Mouse (Mus musculus) midbrain, embryonic 12.5 days (tissue): ENCODE measurements around the gene Thsd7a. TPM values are rescaled to one million over a fixed set of nuclear protein-coding genes. Genes with fewer than 3 reads are reported as not detected.

Experiments
- ATAC-seq: fragments of 200-750 bp; cut with Nextera tagmentation; 2 replicates; pipeline ENCODE4 v1.8.0; 2017; ENCODE audit warnings: low read depth, moderate TSS enrichment, moderate library complexity; ENCODE audit not compliant: low FRiP score
- H3K27ac ChIP-seq: fragments of 300-500 bp; sonication (generic); replicated peaks from 2 replicates; pipeline ENCODE4 v1.5.1; 2016; ENCODE audit warnings: mild to moderate bottlenecking
- H3K27me3 ChIP-seq: fragments of 300-500 bp; sonication (generic); 2 replicates; pipeline ENCODE4 v1.6.1; 2016; ENCODE audit warnings: mild to moderate bottlenecking
- H3K36me3 ChIP-seq: fragments of 300-500 bp; sonication (generic); 2 replicates; pipeline ENCODE4 v1.6.1; 2016
- H3K4me1 ChIP-seq: fragments of 300-500 bp; sonication (generic); 2 replicates; pipeline ENCODE4 v1.6.1; 2016
- H3K4me2 ChIP-seq: fragments of 300-500 bp; sonication (generic); replicated peaks from 2 replicates; pipeline ENCODE4 v1.6.1; 2016; ENCODE audit warnings: mild to moderate bottlenecking, moderate library complexity
- H3K4me3 ChIP-seq: fragments of 300-500 bp; sonication (generic); 2 replicates; pipeline ENCODE4 v1.5.1; 2016; ENCODE audit warnings: mild to moderate bottlenecking
- H3K9ac ChIP-seq: fragments of 300-500 bp; sonication (generic); replicated peaks from 2 replicates; pipeline ENCODE4 v1.6.1; 2016; ENCODE audit warnings: mild to moderate bottlenecking, moderate library complexity
- H3K9me3 ChIP-seq: fragments of 300-500 bp; sonication (generic); 2 replicates; pipeline ENCODE4 v1.6.1; 2016; ENCODE audit warnings: mild to moderate bottlenecking
- WGBS: fragments of 180-500 bp; shearing (Covaris S2); methylation state at CpG from one replicate; pipeline ENCODE4 v1.1.7; 2016; 5-methylcytosine and 5-hydroxymethylcytosine counted together
- polyA plus RNA-seq: library from polyadenylated mRNA; unstranded; fragments of >200 nt; fragmentation: Nextera tagmentation; extraction: Ambion mirVana; gene quantifications from 2 replicates; pipeline ENCODE4 v1.2.1, GENCODE M21; 2016

Thsd7a gene
- polyA plus RNA-seq, 1 experiment from 2014 or later, result 39.3 TPM

- ATAC-seq, result no peak
- Histone ChIP-seq H3K4me2 (no peak overlapping the region), H3K9ac (no peak overlapping the region), H3K36me3 (no peaks in the 10 kb centered on the region), H3K27ac (no peak overlapping the region), H3K4me1 (0 out of 2 replicates have a peak, but pooled peaks cover 3% of the 10 kb centered on the region), H3K9me3 (no peaks in the 10 kb centered on the region), H3K4me3 (no peak overlapping the region), H3K27me3 (no peaks in the 10 kb centered on the region)
- WGBS, result 76% methylated on average over 2 of the region's 2 CpGs
Measured at GRCm38 (mm10) chr6:12353573-12353972, 395.6 kb downstream of the Thsd7a start.

- Histone ChIP-seq H3K4me1 (0 out of 2 replicates have a peak, but pooled peaks cover 3% of the 10 kb centered on the region), H3K9me3 (no peaks in the 10 kb centered on the region), H3K4me2 (no peak overlapping the region), H3K9ac (no peak overlapping the region), H3K27ac (no peak overlapping the region), H3K36me3 (no peaks in the 10 kb centered on the region), H3K27me3 (no peaks in the 10 kb centered on the region), H3K4me3 (no peak overlapping the region)
- whole genome bisulfite sequencing, result 70% methylated on average over 9 of the region's 9 CpGs
- no peak for ATAC-seq
Measured at GRCm38 (mm10) chr6:12352165-12352719, 397.0 kb downstream of the Thsd7a start.

- H3K9ac ChIP-seq, result no peak overlapping the region
- H3K4me3 ChIP-seq, result no peak overlapping the region
- no peaks in the 10 kb centered on the region for H3K9me3 ChIP-seq
- H3K27ac ChIP-seq, result no peak overlapping the region; the same call in 1 of the 2 replicates
- ATAC-seq, result no peak
- no peak overlapping the region for H3K4me2 ChIP-seq
- no peaks in the 10 kb centered on the region for H3K27me3 ChIP-seq
- WGBS, result 41% methylated on average over 5 of the region's 5 CpGs
- no peaks in the 10 kb centered on the region for H3K36me3 ChIP-seq
- H3K4me1 ChIP-seq, result 0 out of 2 replicates have a peak, but pooled peaks cover 3% of the 10 kb centered on the region
Measured at GRCm38 (mm10) chr6:12350753-12351152, 398.5 kb downstream of the Thsd7a start.

GRCm38 (mm10) chr6:12349105-12349759, 400.0 kb downstream of the Thsd7a start:
- H3K36me3 ChIP-seq, result no peaks in the 10 kb centered on the region
- peak; percentile 75 for ATAC-seq
- no peak overlapping the region for H3K4me3 ChIP-seq
- 51% methylated on average over 3 of the region's 3 CpGs for WGBS
- 0 out of 2 replicates have a peak, but pooled peaks cover 3% of the 10 kb centered on the region for H3K4me1 ChIP-seq
- no peaks in the 10 kb centered on the region for H3K27me3 ChIP-seq
- H3K27ac ChIP-seq, result peak overlapping the region; percentile 32
- H3K4me2 ChIP-seq, result no peak overlapping the region
- H3K9ac ChIP-seq, result no peak overlapping the region
- H3K9me3 ChIP-seq, result no peaks in the 10 kb centered on the region

- Histone ChIP-seq H3K27me3 (no peaks in the 10 kb centered on the region), H3K4me3 (no peak overlapping the region), H3K4me1 (0 out of 2 replicates have a peak, but pooled peaks cover 3% of the 10 kb centered on the region), H3K4me2 (no peak overlapping the region), H3K9me3 (no peaks in the 10 kb centered on the region), H3K9ac (no peak overlapping the region), H3K36me3 (no peaks in the 10 kb centered on the region), H3K27ac (no peak overlapping the region)
- ATAC-seq, result no peak
Measured at GRCm38 (mm10) chr6:12348667-12349066, 400.5 kb downstream of the Thsd7a start.

- no peaks in the 10 kb centered on the region for H3K9me3 ChIP-seq
- no peak overlapping the region for H3K4me3 ChIP-seq
- no peaks in the 10 kb centered on the region for H3K27me3 ChIP-seq
- peak; percentile 68 for ATAC-seq
- 70% methylated on average over 14 of the region's 14 CpGs for WGBS
- H3K9ac ChIP-seq, result no peak overlapping the region
- H3K4me2 ChIP-seq, result no peak overlapping the region
- no peaks in the 10 kb centered on the region for H3K36me3 ChIP-seq
- 0 out of 2 replicates have a peak, but pooled peaks cover 2% of the 10 kb centered on the region for H3K4me1 ChIP-seq
- H3K27ac ChIP-seq, result no peak overlapping the region
Measured at GRCm38 (mm10) chr6:12336590-12337584, 412.3 kb downstream of the Thsd7a start.

- H3K4me3 ChIP-seq, result no peak overlapping the region
Measured at GRCm38 (mm10) chr6:12315070-12315909, 433.9 kb downstream of the Thsd7a start.

GRCm38 (mm10) chr6:12307502-12307901, 441.7 kb downstream of the Thsd7a start:
- no peaks in the 10 kb centered on the region for H3K27me3 ChIP-seq
- H3K4me2 ChIP-seq, result no peak overlapping the region
- peaks cover 5% of the 10 kb centered on the region for H3K9me3 ChIP-seq
- no peaks in the 10 kb centered on the region for H3K4me1 ChIP-seq
- 82% methylated on average over 2 of the region's 2 CpGs for WGBS
- H3K9ac ChIP-seq, result no peak overlapping the region
- no peaks in the 10 kb centered on the region for H3K36me3 ChIP-seq
- no peak overlapping the region for H3K27ac ChIP-seq
- ATAC-seq, result no peak
- no peak overlapping the region for H3K4me3 ChIP-seq

More at GRCm38 (mm10) chr6:12315070-12315909, 433.9 kb downstream of the Thsd7a start:
- Histone ChIP-seq H3K36me3 (no peaks in the 10 kb centered on the region), H3K9me3 (no peaks in the 10 kb centered on the region), H3K9ac (no peak overlapping the region), H3K27ac (no peak overlapping the region), H3K4me2 (no peak overlapping the region), H3K4me1 (no peaks in the 10 kb centered on the region), H3K27me3 (no peaks in the 10 kb centered on the region)
- ATAC-seq, result peak; percentile 48
- WGBS, result 64% methylated on average over 7 of the region's 7 CpGs

GRCm38 (mm10) chr6:12262641-12263400, 486.4 kb downstream of the Thsd7a start:
- H3K9ac ChIP-seq, result no peak overlapping the region
- no peaks in the 10 kb centered on the region for H3K27me3 ChIP-seq
- no peak for ATAC-seq
- no peak overlapping the region for H3K4me3 ChIP-seq
- WGBS, result 82% methylated on average over 15 of the region's 15 CpGs
- no peaks in the 10 kb centered on the region for H3K9me3 ChIP-seq
- H3K4me2 ChIP-seq, result no peak overlapping the region
- no peak overlapping the region for H3K27ac ChIP-seq
- H3K4me1 ChIP-seq, result peaks cover 21% of the 10 kb centered on the region
- no peaks in the 10 kb centered on the region for H3K36me3 ChIP-seq
